In genomic region chr10:61499505-61500466, GRCm38 (mm10) we compare ENCODE assay signal across 19 mouse cellular contexts. TPM values are rescaled to one million over a fixed set of nuclear protein-coding genes. Genes with fewer than 3 reads are reported as not detected.
A peak's percentile ranks its signal among the peaks of the same experiment; 100 is the strongest.
DNase-seq lines count a peak whose midpoint lies in the region; ATAC-seq lines count a peak whose summit lies in the region.
"Had no signal": no experiment of that assay in that cellular context is flagged by ENCODE, and none has a peak within 500 bp of the region (broad histone marks: within the 10 kb centered on the region; RNA-seq: fewer than 3 reads in every experiment).

No protein-coding gene starts in this region.

- H3K36me3 ChIP-seq in heart, embryonic 13.5 days, result no peaks in the 10 kb centered on the region
- H3K36me3 ChIP-seq: kidney, embryonic 15.5 days; limb, embryonic 15.5 days; liver, embryonic 15.5 days; midbrain, embryonic 10.5 days had no signal

- H3K4me2 ChIP-seq in heart, embryonic 13.5 days, result no peak overlapping the region
- H3K4me2 ChIP-seq: kidney, embryonic 15.5 days; limb, embryonic 15.5 days; liver, embryonic 15.5 days had no signal

- no peak overlapping the region for H3K27ac ChIP-seq in heart, embryonic 13.5 days (replicated peaks)
- H3K27ac ChIP-seq: hindbrain, postnatal 0 days; kidney, embryonic 15.5 days; limb, embryonic 15.5 days; liver, embryonic 15.5 days; macrophage; midbrain, embryonic 10.5 days had no signal

- H3K9me3 ChIP-seq in heart, embryonic 13.5 days, result no peaks in the 10 kb centered on the region
- H3K9me3 ChIP-seq: kidney, embryonic 15.5 days; limb, embryonic 15.5 days; liver, embryonic 15.5 days had no signal

- no peak for ATAC-seq in heart, embryonic 13.5 days (ENCODE audit: extremely low read depth, insufficient number of reproducible peaks, low FRiP score, low TSS enrichment)
- ATAC-seq: forebrain, embryonic 16.5 days; hindbrain, postnatal 0 days; intestine, postnatal 0 days had no signal

- DNase-seq in adrenal gland, postnatal 14 days, result peak; percentile 63
- no peak for DNase-seq in adrenal gland, postnatal 25 days
- no peak for DNase-seq in heart, postnatal 14 days
- peak; percentile 53 for DNase-seq in brain, adult 2 months (ENCODE audit: low read depth, low spot score)
- DNase-seq in cerebellum, postnatal 25 days, result peak; percentile 36 to 58
- DNase-seq in right cerebral cortex, adult 2 months (ENCODE audit: low spot score in 2 of 2), result no peak
- DNase-seq: heart, adult 11 months; heart, postnatal 4 days; kidney, postnatal 4 days; thymus, postnatal 14 days had no signal

- intact Hi-C loops in heart, postnatal 14 days (cut with DNase I), result no loop called here

- H3K4me3 ChIP-seq in heart, embryonic 13.5 days, result no peak overlapping the region
- H3K4me3 ChIP-seq: kidney, embryonic 15.5 days; limb, embryonic 15.5 days; liver, embryonic 15.5 days; midbrain, embryonic 10.5 days had no signal

- no peaks in the 10 kb centered on the region for H3K27me3 ChIP-seq in heart, embryonic 13.5 days (replicated peaks)
- H3K27me3 ChIP-seq: kidney, embryonic 15.5 days; limb, embryonic 15.5 days; liver, embryonic 15.5 days had no signal

- WGBS in heart, embryonic 13.5 days, result 84% methylated on average over 20 of the region's 20 CpGs

- peaks cover 20% of the 10 kb centered on the region for H3K4me1 ChIP-seq in heart, embryonic 13.5 days

- H3K9ac ChIP-seq in heart, embryonic 13.5 days, result peak overlapping the region; percentile 6; the same call in 1 of the 2 replicates
- H3K9ac ChIP-seq: kidney, embryonic 15.5 days; limb, embryonic 15.5 days; liver, embryonic 15.5 days had no signal

RNA-seq across cellular contexts. Expression of gene Lrrc20, which starts 24.2 kb away (rescaled TPM):
- total RNA-seq in adrenal gland, postnatal 14 days (2021), result 11.7 and 15.5 TPM in 2 replicates
- total RNA-seq in adrenal gland, postnatal 25 days (2021), result 22.6 and 28.9 TPM in 2 replicates
- 12.1 and 13.2 TPM in 2 replicates for polyA plus RNA-seq in heart, embryonic 13.5 days (2015; fragmentation: Nextera tagmentation; extraction: Ambion mirVana)
- total RNA-seq in heart, postnatal 14 days (2021), result 10 to 100 TPM; 24.5 to 25.8 TPM

RNA-seq across cellular contexts. Expression of gene Eif4ebp2, which starts 47.3 kb away (rescaled TPM):
- total RNA-seq in adrenal gland, postnatal 14 days (2021), result 109 and 114 TPM in 2 replicates
- 92.3 and 112 TPM in 2 replicates for total RNA-seq in adrenal gland, postnatal 25 days (2021)
- 50.8 and 57.1 TPM in 2 replicates for polyA plus RNA-seq in heart, embryonic 13.5 days (2015; fragmentation: Nextera tagmentation; extraction: Ambion mirVana)
- total RNA-seq in heart, postnatal 14 days (2021), result 10 to 100 TPM; 75.1 to 75.5 TPM

Comparison
In these comparisons a context has a peak if more than half of its experiments do, and no peak if none do; other contexts are left out.
1. DNase-seq: peak in adrenal gland, postnatal 14 days (single experiment), brain, adult 2 months (single experiment) and cerebellum, postnatal 25 days (2 of 2); none in adrenal gland, postnatal 25 days (single experiment), heart, postnatal 14 days (0 of 2) and right cerebral cortex, adult 2 months (0 of 2).